Mouse (Mus musculus): ENCODE data around the gene Eogt.

The Eogt gene

DNA sequence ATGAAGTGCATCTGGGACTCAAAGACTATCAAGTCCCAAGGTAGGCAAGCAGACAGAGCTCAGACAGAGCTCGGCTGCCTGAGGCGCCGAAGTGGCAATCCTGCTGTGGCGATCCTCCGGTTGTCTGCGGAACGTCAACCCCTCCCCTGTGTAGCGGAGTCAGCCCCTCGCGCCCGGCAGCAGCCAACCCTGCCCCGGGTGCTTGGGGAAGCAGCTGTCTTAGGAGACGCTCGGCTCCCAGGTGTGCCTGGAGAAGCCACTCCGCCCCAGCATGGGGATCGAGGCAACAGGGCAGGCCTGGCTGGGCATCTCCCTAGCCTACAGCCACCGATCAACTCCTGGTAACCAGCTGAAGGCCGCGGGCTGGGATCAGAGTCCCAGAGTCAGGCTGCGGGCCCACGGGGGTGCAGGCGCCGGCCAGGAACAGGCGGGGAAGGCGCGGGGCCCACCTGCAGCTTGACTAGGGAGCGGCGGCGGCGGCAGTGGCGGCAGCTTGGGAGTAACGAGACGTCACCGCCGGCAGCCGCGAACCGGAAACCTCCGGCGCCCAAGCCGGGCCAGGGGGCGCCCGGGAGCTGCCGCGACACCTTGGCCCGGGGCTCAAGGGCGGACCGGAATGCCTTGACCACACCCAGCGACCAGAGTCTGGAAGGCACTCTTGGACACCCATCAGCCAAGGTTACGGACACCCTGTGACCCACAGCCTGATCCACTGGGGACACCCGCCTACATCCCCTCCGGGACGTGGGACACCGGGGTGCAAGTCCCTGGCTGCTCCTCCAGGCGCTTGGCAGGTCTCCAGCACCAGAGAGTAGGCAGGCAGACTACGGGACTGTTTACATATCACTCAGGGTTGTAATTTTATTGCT is at the start of gene Eogt:
Gene Eogt (minus strand): TSS at position 800 of the 869 bp plus-strand sequence.
- peak; percentile 69 for DNase-seq

DNA sequence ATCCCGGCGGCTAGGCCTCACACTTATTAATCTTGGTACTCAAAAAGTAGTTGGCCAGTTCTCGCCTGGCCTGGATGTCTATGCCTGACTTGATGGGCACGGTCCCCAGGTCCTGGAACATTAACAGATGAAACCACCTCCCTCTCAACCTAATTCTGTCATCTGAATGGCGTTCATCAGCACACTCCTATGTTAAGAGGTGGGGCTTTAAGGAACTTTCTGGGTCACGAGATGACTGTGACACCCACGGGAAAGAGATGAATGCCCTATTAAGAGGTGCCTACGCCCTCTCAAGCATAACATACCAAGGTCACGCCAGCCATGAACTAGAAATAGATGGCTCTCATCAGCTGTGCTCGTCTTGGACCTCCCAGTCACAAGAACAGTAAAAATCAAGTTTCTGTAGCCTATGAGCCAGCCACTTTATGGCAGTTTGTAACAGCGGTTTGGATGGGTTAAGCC is 30.4 kb upstream of the Eogt start:
- DNase-seq = no peak

GRCm38 (mm10) chr6:97178491-97179366 is 29.7 kb upstream of the Eogt start, which contains the start of gene Tmf1:
Gene Tmf1, minus strand, starts transcription at chr6:97179122.
- DNase-seq = peak; percentile 94

DNA sequence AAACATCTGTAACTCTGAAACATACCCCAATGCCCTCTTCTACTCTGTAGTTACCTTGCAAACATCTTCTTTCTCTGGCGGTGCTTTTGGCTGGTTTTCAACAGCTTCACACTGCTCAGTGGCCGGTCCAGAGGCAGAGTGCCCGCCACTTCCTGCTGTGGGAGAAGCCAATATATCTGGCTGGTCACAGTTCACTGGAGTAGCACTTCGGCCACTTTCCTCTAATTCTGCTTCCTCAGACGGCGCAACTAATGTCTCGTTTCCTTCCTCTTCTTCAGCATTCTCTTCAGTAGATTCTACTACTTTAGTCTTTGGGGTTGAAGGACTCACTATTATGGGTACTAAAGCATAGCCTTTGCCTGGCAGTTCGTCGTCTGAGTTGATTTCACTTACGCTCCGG is 26.7 kb upstream of the Eogt start:
- DNase-seq = no peak

- DNase-seq = no peak
These were observed 1.2 kb upstream of the Eogt start for GRCm38 (mm10) chr6:97150156-97150555.

DNA sequence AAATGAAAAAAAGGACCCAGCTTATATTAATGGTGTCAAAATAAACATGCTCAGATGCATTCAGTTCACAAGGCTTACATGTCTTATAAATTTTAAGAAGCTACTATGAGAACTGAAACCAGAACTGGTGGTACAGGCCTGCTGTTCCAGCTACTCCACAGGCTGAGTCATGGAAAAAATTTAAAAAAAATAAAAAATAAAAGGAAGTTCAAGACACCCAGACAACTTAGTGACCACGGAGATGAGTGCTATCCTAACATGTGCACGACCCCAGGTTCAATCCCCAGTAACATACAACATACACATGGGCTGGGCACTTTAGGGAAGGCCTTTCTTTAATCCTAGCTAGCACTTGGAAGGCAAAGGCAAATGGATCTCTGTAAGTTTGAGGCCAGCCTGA is 739 bp upstream of the Eogt start:
- no peak for DNase-seq

DNA sequence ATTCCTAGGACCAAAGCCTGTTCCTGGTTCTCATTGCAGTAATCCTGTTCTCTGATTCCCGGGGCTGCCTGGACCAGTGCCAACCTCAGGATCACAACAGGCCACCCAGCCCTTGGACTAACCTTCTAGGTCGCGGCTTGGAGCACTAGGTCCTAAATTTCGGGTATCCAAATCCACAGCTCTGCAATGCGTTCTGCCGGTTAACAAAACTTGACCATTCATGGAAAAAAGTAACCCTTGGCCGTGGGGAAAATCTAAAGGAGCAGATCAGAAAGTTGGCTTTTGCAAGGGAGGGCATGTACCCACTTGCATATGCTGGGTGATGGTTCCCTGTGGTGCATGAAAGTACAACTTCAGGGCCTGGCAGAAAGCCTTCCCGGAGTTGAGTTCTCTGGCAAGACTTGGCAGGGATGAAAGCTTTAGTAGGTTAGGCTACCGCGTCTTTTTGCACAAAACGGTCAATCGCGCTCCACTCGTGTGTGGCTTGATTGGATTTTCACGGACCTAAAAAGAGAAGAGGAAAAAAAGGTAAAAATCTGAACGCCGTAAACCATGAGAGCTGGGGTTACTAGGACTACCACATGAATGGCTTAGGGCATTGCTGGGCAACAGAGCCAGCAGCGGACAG is 1.1 kb downstream of the Eogt start:
- peak; percentile 43 for DNase-seq

- no peak for DNase-seq
These were observed 3.8 kb downstream of the Eogt start for GRCm38 (mm10) chr6:97145156-97145555.

- DNase-seq = no peak
These were observed 4.6 kb downstream of the Eogt start for GRCm38 (mm10) chr6:97144359-97144758.

GRCm38 (mm10) chr6:97142611-97143010 is 6.4 kb downstream of the Eogt start:
- DNase-seq = no peak

DNA sequence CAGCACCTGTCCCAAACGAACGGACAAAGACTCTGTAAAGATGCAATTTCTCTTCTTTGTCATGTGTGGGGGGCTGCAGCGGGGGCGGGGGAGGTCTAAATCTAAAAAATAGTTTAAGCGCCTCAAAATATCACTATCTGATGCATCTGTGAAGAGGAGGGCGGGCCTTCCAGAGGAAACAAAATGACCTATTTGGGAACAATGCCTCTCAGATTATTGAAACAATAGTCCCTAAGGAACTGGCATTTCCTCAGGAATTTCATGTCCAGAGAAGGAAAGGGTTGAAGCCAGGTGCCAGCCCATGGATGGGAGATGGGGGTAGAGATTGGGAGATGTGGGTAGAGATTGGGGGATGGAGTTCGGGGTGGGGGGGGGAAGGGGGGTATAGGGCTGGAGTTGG is 7.2 kb downstream of the Eogt start:
- no peak for DNase-seq

GRCm38 (mm10) chr6:97132707-97133303 is 16.2 kb downstream of the Eogt start:
- DNase-seq = no peak

DNA sequence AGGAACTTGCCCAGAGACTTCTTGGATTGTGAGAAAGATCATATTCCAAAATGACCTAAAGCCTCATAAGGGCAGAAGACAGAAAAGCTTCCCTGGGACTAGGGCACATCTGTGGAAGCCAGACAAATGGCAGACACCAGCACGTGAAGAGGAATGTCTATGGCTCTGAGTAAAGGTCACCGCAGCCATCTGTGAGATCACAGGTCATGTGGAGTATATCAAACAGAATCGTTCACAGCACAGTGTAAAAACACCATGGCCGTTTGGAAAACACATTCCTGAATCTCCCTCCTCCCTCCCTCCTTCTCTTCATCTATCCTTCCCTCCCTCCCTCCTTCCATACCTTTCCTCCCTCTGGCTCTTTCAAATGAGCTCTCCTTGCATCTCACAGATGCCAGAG is 17.2 kb downstream of the Eogt start:
- DNase-seq = no peak

DNA sequence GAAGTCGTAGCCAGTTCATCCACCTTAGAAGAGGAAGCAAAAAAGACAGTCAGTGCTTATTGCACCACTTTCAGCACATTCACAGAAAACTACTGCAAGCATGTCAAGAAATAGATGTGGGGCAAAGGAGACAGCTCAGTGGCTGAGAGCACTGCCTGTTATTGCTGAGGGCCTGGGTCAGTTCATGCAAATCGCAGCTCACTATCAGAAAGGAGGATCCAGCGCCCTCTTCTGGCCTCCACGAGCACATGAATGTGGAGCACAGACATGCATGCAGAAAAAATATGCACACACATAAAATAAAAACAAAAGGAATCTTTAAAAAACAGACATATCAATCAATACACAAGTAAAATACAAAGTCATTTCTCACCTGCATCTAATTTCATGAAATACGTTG is 18.0 kb downstream of the Eogt start:
- DNase-seq = no peak

DNA sequence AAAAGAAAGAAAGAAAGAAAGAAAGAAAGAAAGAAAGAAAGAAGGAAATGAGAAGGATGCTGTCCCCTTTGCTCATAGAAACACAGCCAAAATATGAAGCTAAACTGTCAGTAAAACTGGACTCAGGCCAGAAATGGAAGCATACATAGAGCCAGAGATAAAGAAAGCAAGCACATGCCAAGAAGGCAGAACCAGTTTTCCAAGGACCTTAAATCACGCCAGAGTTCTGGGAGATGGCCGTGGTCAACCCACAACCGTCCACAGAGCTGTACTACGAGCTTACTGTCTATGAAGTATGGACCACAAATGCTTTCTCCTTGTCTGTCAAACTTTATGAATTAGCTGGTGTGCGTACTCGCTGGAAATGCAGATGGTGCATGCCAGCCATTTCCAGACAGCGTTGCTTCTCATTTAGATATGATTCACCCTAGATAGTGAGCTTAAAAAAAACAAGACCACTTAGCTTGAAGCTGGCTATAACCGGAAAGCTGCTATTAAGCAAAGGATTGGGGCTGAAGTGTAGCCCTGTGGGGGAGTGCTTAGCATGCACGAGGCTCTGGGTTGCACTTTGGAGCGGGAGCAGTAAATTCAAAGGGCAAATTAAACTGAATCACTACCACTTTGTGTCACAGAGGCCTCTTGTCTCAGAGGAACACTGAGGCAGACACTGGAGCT is 24.5 kb downstream of the Eogt start:
- no peak for DNase-seq

GRCm38 (mm10) chr6:97120922-97121321 is 28.1 kb downstream of the Eogt start:
- no peak for DNase-seq

GRCm38 (mm10) chr6:97118327-97118726 is 30.7 kb downstream of the Eogt start:
- DNase-seq = no peak

DNA sequence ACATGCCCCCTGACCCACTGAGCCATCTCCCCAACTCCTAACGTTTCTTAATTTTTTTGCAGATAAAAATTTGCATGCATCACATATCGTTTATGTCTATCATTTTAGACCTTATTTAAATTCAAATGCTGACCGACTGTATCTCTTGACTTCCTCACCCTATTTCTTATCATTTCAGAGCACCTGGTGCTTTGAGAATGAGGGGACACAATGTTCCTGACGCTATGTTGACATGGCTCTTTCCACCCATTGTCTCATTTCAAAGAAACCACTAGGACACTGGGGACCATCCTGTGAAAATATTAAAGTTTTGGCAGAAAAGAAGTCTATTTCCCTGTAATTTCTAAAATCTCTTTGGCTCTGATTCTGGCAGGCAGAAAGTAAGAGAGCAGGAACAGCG is 32.1 kb downstream of the Eogt start:
- no peak for DNase-seq

DNA sequence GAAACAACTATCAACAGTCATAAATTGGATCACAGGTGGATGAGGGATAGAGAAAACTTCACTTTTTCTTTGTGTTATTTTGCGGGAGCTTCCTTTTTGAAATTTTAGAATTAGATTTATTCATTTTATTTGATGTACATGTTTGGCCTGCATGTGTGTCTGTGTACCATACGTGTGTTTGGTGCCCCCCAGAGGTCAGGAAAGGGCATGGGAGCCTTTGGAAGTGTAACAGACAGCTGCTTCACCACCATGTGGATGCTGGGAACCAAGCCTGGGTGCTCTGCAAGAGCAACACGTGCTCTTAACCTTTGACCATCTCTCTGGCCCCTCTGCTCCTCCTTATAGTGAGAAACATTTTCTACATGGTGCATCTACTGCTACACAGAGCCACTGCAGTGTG is 34.2 kb downstream of the Eogt start:
- no peak for DNase-seq

- DNase-seq = no peak
These were observed 36.8 kb downstream of the Eogt start for GRCm38 (mm10) chr6:97112177-97112576.

DNA sequence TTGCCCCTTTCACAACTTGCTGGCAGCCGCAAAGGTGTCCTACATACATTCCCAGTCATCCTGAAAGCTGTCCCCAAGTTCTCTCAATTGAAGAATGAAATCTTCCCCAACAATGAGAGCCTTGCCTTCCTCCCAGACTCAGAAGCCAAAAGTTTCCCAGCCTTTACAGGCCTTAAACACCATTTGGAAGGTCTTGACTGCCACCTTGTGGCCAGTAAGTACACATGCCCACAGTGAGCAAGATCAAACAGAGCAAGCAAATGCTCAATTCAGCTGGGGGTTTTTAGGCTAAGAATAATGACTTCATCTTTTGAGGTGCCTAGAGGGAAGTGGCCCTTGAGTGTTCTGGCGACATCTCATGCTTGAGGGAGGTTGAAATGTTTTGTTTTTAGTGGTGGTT is 42.2 kb downstream of the Eogt start:
- DNase-seq = peak; percentile 12

GRCm38 (mm10) chr6:97106106-97106505 is 42.9 kb downstream of the Eogt start:
- no peak for DNase-seq

Measured in cerebellum, adult 8-10 months (tissue).